In genomic region chr6:17064936-17065790, GRCm38 (mm10) we compare ENCODE assay signal across 8 mouse cellular contexts. TPM values are rescaled to one million over a fixed set of nuclear protein-coding genes. Genes with fewer than 3 reads are reported as not detected.
DNase-seq lines count a peak whose midpoint lies in the region; ATAC-seq and TF ChIP-seq lines count a peak whose summit lies in the region.

Gene Tes, plus strand, starts transcription at chr6:17065149.

- H3K9me3 ChIP-seq in forebrain, embryonic 10.5 days = no peaks in the 10 kb centered on the region
- H3K9me3 ChIP-seq in heart, embryonic 14.5 days (ENCODE audit: control insufficient read depth, low read length) = no peaks in the 10 kb centered on the region
- H3K9me3 ChIP-seq in liver, embryonic 12.5 days (replicated peaks) = no peaks in the 10 kb centered on the region

- WGBS in forebrain, embryonic 10.5 days = under 1% methylated on average over 63 of the region's 63 CpGs
- WGBS in heart, embryonic 14.5 days = 1% methylated on average over 63 of the region's 63 CpGs
- 1% methylated on average over 63 of the region's 63 CpGs for WGBS in liver, embryonic 12.5 days (ENCODE audit: insufficient replicate concordance)

- peaks cover 43% of the 10 kb centered on the region for H3K79me2 ChIP-seq in myocyte (ENCODE audit: control insufficient read depth, insufficient read depth)

- H3K27me3 ChIP-seq in forebrain, embryonic 10.5 days (ENCODE audit: poor library complexity, severe bottlenecking) = peaks cover 47% of the 10 kb centered on the region
- H3K27me3 ChIP-seq in heart, embryonic 14.5 days (ENCODE audit: control insufficient read depth, insufficient read depth, low read length) = peaks cover 87% of the 10 kb centered on the region
- peaks cover 23% of the 10 kb centered on the region for H3K27me3 ChIP-seq in liver, embryonic 12.5 days (replicated peaks)
- no peaks in the 10 kb centered on the region for H3K27me3 ChIP-seq in myocyte (ENCODE audit: control insufficient read depth, insufficient read depth, insufficient read length)
- H3K27me3 ChIP-seq in splenic B cell, adult 2 months (ENCODE audit: control insufficient read depth, insufficient read depth, low read length, poor library complexity, severe bottlenecking) = no peaks in the 10 kb centered on the region

- peak; percentile 67 for TF ChIP-seq POLR2A in myocyte (IDR thresholded peaks at IDR 0.05; ENCODE audit: insufficient read length, low read depth)

- H3K9ac ChIP-seq in heart, embryonic 14.5 days (ENCODE audit: low read length) = peak within 1 kb of the TSS; percentile 73
- peak within 1 kb of the TSS; percentile 44 for H3K9ac ChIP-seq in liver, embryonic 12.5 days

- peak within 1 kb of the TSS; percentile 89 for H3K27ac ChIP-seq in forebrain, embryonic 10.5 days
- no peak within 1 kb of the TSS; a peak in 1 of 4 replicates for H3K27ac ChIP-seq in heart, embryonic 14.5 days (replicated peaks in 1 of 2; ENCODE audit: control insufficient read depth in 1 of 2, insufficient read depth in 1 of 2, low read depth in 2 of 2, low read length in 2 of 2)
- H3K27ac ChIP-seq in liver, embryonic 12.5 days = no peak within 1 kb of the TSS

- peak within 1 kb of the TSS; percentile 95 for H3K4me2 ChIP-seq in heart, embryonic 14.5 days (ENCODE audit: low read length)
- H3K4me2 ChIP-seq in liver, embryonic 12.5 days = peak within 1 kb of the TSS; percentile 84
- peak within 1 kb of the TSS; percentile 84 for H3K4me2 ChIP-seq in myocyte (ENCODE audit: low read depth)

- peak; percentile 83 for ATAC-seq in heart, embryonic 14.5 days (ENCODE audit: insufficient number of reproducible peaks, insufficient read depth, low FRiP score, low read depth)
- peak; percentile 81 for ATAC-seq in liver, embryonic 12.5 days

- no peaks in the 10 kb centered on the region for H3K36me3 ChIP-seq in forebrain, embryonic 10.5 days (replicated peaks)
- no peaks in the 10 kb centered on the region for H3K36me3 ChIP-seq in heart, embryonic 14.5 days (ENCODE audit: control insufficient read depth, insufficient read depth, low read length)
- no peaks in the 10 kb centered on the region for H3K36me3 ChIP-seq in liver, embryonic 12.5 days
- H3K36me3 ChIP-seq in myocyte (ENCODE audit: control insufficient read depth, insufficient read depth) = no peaks in the 10 kb centered on the region
- H3K36me3 ChIP-seq in splenic B cell, adult 2 months (ENCODE audit: control insufficient read depth, insufficient read depth, low read length, poor library complexity, severe bottlenecking) = no peaks in the 10 kb centered on the region

- DNase-seq in 416B (ENCODE audit: low read depth) = peak; percentile 94
- DNase-seq in brain, adult 2 months (ENCODE audit: low read depth, low spot score) = peak; percentile 71
- DNase-seq in forebrain, embryonic 10.5 days (ENCODE audit: extremely low spot score, low spot score) = peak; percentile 82
- DNase-seq in kidney, postnatal 10 days = peak; percentile 92
- DNase-seq in splenic B cell, adult 2 months (ENCODE audit: low read depth, low spot score) = peak; percentile 91

- peak within 1 kb of the TSS; percentile 70 for H3K4me3 ChIP-seq in forebrain, embryonic 10.5 days
- peak within 1 kb of the TSS; percentile 58 to 64 for H3K4me3 ChIP-seq in heart, embryonic 14.5 days (ENCODE audit: control insufficient read depth in 1 of 2, insufficient read depth in 1 of 2, low read depth in 1 of 2, low read length in 2 of 2)
- peak within 1 kb of the TSS; percentile 59 for H3K4me3 ChIP-seq in liver, embryonic 12.5 days
- peak within 1 kb of the TSS; percentile 67 for H3K4me3 ChIP-seq in myocyte

- H3K4me1 ChIP-seq in forebrain, embryonic 10.5 days = peaks cover 17% of the 10 kb centered on the region
- H3K4me1 ChIP-seq in heart, embryonic 14.5 days (ENCODE audit: control insufficient read depth in 2 of 2, insufficient read depth in 2 of 2, low read length in 2 of 2) = peaks cover 0 to 3% of the 10 kb centered on the region in 2 experiments; a peak in 1 of 4 replicates
- peaks cover 12% of the 10 kb centered on the region; the same call in 1 of the 2 replicates for H3K4me1 ChIP-seq in liver, embryonic 12.5 days

- peak within 1 kb of the TSS; percentile 1 for H3ac ChIP-seq in myocyte (ENCODE audit: control insufficient read depth, insufficient read length)

TF ChIP-seq in myocyte, 11 proteins besides CTCF, POLR2A, EP300 and RAD21:
- no peak for TF ChIP-seq TCF12 (IDR thresholded peaks at IDR 0.05; ENCODE audit: insufficient read depth, poor library complexity, severe bottlenecking)
- peak in 1 of 3 experiments; percentile 8 for TF ChIP-seq MYOG (IDR thresholded peaks at IDR 0.05; ENCODE audit: control insufficient read depth in 1 of 3, insufficient read depth in 1 of 3, insufficient read length in 2 of 3, low read depth in 2 of 3)
- TF ChIP-seq POLR2AphosphoS2 (IDR thresholded peaks at IDR 0.05; ENCODE audit: insufficient read length, low read depth) = no peak
- no peak for TF ChIP-seq CEBPB (IDR thresholded peaks at IDR 0.05; ENCODE audit: insufficient read depth, poor library complexity, severe bottlenecking)
- TF ChIP-seq REST (IDR thresholded peaks at IDR 0.05; ENCODE audit: insufficient read depth, insufficient read length) = no peak

RNA-seq across cellular contexts. Expression of gene Tes, which starts in this region (rescaled TPM):
- 41.2 and 43.1 TPM in 2 replicates for polyA plus RNA-seq in forebrain, embryonic 10.5 days (2016; fragmentation: Nextera tagmentation; extraction: Ambion mirVana)
- polyA plus RNA-seq in heart, embryonic 14.5 days (2014; fragmentation: Nextera tagmentation; extraction: Ambion mirVana) = 11.7 and 15.6 TPM in 2 replicates
- 7.2 and 8.6 TPM in 2 replicates for polyA plus RNA-seq in liver, embryonic 12.5 days (2016; fragmentation: Nextera tagmentation; extraction: Ambion mirVana)
- polyA plus RNA-seq in myocyte (2012; fragmentation: generic; extraction: Trizol) = 34.5 TPM
